Mouse (Mus musculus) embryonic facial prominence, embryonic 10.5 days (tissue): ENCODE results near the gene Prkce. TPM values are rescaled to one million over a fixed set of nuclear protein-coding genes. Genes with fewer than 3 reads are reported as not detected.

Experiments used
- DNase-seq: peaks from one replicate; pipeline ENCODE4 v3.0.0-alpha.2; 2017; ENCODE audit warnings: low spot score
- H3K27ac ChIP-seq: fragments of 300-500 bp; sonication (generic); replicated peaks from 2 replicates; pipeline ENCODE4 v1.5.1; 2016; ENCODE audit warnings: mild to moderate bottlenecking
- H3K27me3 ChIP-seq: fragments of 300-500 bp; sonication (generic); replicated peaks from 2 replicates; pipeline ENCODE4 v1.6.1; 2016; ENCODE audit warnings: low read depth, mild to moderate bottlenecking; ENCODE audit not compliant: poor library complexity, severe bottlenecking
- H3K36me3 ChIP-seq: fragments of 300-500 bp; sonication (generic); replicated peaks from 2 replicates; pipeline ENCODE4 v1.6.1; 2016; ENCODE audit warnings: mild to moderate bottlenecking, moderate library complexity
- H3K4me1 ChIP-seq: fragments of 300-500 bp; sonication (generic); 2 replicates; pipeline ENCODE4 v1.6.1; 2016
- H3K4me3 ChIP-seq: fragments of 300-500 bp; sonication (generic); 2 replicates; pipeline ENCODE4 v1.5.1; 2016; ENCODE audit warnings: mild to moderate bottlenecking, moderate library complexity
- H3K9me3 ChIP-seq: fragments of 300-500 bp; sonication (generic); 2 replicates; pipeline ENCODE4 v1.6.1; 2016; ENCODE audit warnings: mild to moderate bottlenecking
- WGBS: fragments of 180-500 bp; shearing (Covaris S2); methylation state at CpG from one replicate; pipeline ENCODE4 v1.1.7; 2016; 5-methylcytosine and 5-hydroxymethylcytosine counted together
- polyA plus RNA-seq: library from polyadenylated mRNA; unstranded; fragments of >200 nt; fragmentation: Nextera tagmentation; extraction: Ambion mirVana; gene quantifications from 2 replicates; pipeline ENCODE4 v1.2.1, GENCODE M21; 2016

Prkce gene
- polyA plus RNA-seq, 1 experiment from 2014 or later: 4.2 TPM

GRCm38 (mm10) chr17:86344032-86344431, 176.4 kb downstream of the Prkce start:
- Histone ChIP-seq H3K9me3 (no peaks in the 10 kb centered on the region), H3K4me3 (no peak overlapping the region), H3K36me3 (no peaks in the 10 kb centered on the region), H3K4me1 (peaks cover 25% of the 10 kb centered on the region), H3K27ac (no peak overlapping the region), H3K27me3 (no peaks in the 10 kb centered on the region)
- DNase-seq: no peak
- WGBS: 83% methylated on average over 8 of the region's 8 CpGs

- Histone ChIP-seq H3K27ac (no peak overlapping the region), H3K4me1 (peaks cover 28% of the 10 kb centered on the region), H3K36me3 (no peaks in the 10 kb centered on the region), H3K4me3 (no peak overlapping the region), H3K9me3 (no peaks in the 10 kb centered on the region), H3K27me3 (no peaks in the 10 kb centered on the region)
- WGBS: 77% methylated on average over 22 of the region's 22 CpGs
- DNase-seq: no peak
These were observed 177.8 kb downstream of the Prkce start for GRCm38 (mm10) chr17:86345234-86346005.

- Histone ChIP-seq H3K36me3 (no peaks in the 10 kb centered on the region), H3K9me3 (no peaks in the 10 kb centered on the region), H3K27me3 (no peaks in the 10 kb centered on the region), H3K27ac (no peak overlapping the region), H3K4me3 (no peak overlapping the region), H3K4me1 (peaks cover 39% of the 10 kb centered on the region)
- no peak for DNase-seq
- 89% methylated on average over 3 of the region's 3 CpGs for WGBS
These were observed 182.7 kb downstream of the Prkce start for GRCm38 (mm10) chr17:86350236-86350635.

GRCm38 (mm10) chr17:86350791-86351261, 183.2 kb downstream of the Prkce start:
- no peak for DNase-seq
- Histone ChIP-seq H3K27me3 (no peaks in the 10 kb centered on the region), H3K4me3 (no peak overlapping the region), H3K27ac (no peak overlapping the region), H3K36me3 (no peaks in the 10 kb centered on the region), H3K4me1 (peaks cover 36% of the 10 kb centered on the region), H3K9me3 (no peaks in the 10 kb centered on the region)
- WGBS: 80% methylated on average over 12 of the region's 12 CpGs

- Histone ChIP-seq H3K27ac (no peak overlapping the region), H3K4me3 (no peak overlapping the region), H3K9me3 (no peaks in the 10 kb centered on the region), H3K27me3 (no peaks in the 10 kb centered on the region), H3K4me1 (peaks cover 36% of the 10 kb centered on the region), H3K36me3 (no peaks in the 10 kb centered on the region)
- 81% methylated on average over 4 of the region's 4 CpGs for WGBS
- no peak for DNase-seq
These were observed 183.7 kb downstream of the Prkce start for GRCm38 (mm10) chr17:86351282-86351681.

GRCm38 (mm10) chr17:86352247-86353037, 184.9 kb downstream of the Prkce start:
- no peak for DNase-seq
- H3K4me3 ChIP-seq: no peak overlapping the region
- WGBS: 86% methylated on average over 12 of the region's 12 CpGs
- peaks cover 36% of the 10 kb centered on the region for H3K4me1 ChIP-seq
- no peaks in the 10 kb centered on the region for H3K9me3 ChIP-seq
- H3K36me3 ChIP-seq: no peaks in the 10 kb centered on the region
- no peaks in the 10 kb centered on the region for H3K27me3 ChIP-seq
- no peak overlapping the region for H3K27ac ChIP-seq

- Histone ChIP-seq H3K4me1 (peaks cover 47% of the 10 kb centered on the region), H3K27me3 (no peaks in the 10 kb centered on the region), H3K9me3 (no peaks in the 10 kb centered on the region), H3K4me3 (no peak overlapping the region), H3K36me3 (no peaks in the 10 kb centered on the region), H3K27ac (no peak overlapping the region)
- no peak for DNase-seq
- WGBS: 77% methylated on average over 4 of the region's 4 CpGs
These were observed 186.1 kb downstream of the Prkce start for GRCm38 (mm10) chr17:86353679-86354078.

GRCm38 (mm10) chr17:86354101-86354500, 186.5 kb downstream of the Prkce start:
- Histone ChIP-seq H3K36me3 (no peaks in the 10 kb centered on the region), H3K9me3 (no peaks in the 10 kb centered on the region), H3K4me1 (peaks cover 52% of the 10 kb centered on the region), H3K27ac (no peak overlapping the region), H3K27me3 (no peaks in the 10 kb centered on the region), H3K4me3 (no peak overlapping the region)
- no peak for DNase-seq
- 87% methylated on average over 4 of the region's 4 CpGs for WGBS

- Histone ChIP-seq H3K9me3 (no peaks in the 10 kb centered on the region), H3K4me3 (no peak overlapping the region), H3K36me3 (no peaks in the 10 kb centered on the region), H3K27me3 (no peaks in the 10 kb centered on the region), H3K27ac (no peak overlapping the region), H3K4me1 (peaks cover 53% of the 10 kb centered on the region)
- DNase-seq: no peak
- 92% methylated on average over 3 of the region's 3 CpGs for WGBS
These were observed 187.3 kb downstream of the Prkce start for GRCm38 (mm10) chr17:86354896-86355295.

GRCm38 (mm10) chr17:86355318-86355717, 187.7 kb downstream of the Prkce start:
- H3K27ac ChIP-seq: no peak overlapping the region
- no peaks in the 10 kb centered on the region for H3K27me3 ChIP-seq
- H3K4me1 ChIP-seq: peaks cover 51% of the 10 kb centered on the region
- 86% methylated on average over 2 of the region's 2 CpGs for WGBS
- H3K9me3 ChIP-seq: no peaks in the 10 kb centered on the region
- DNase-seq: no peak
- no peak overlapping the region for H3K4me3 ChIP-seq
- no peaks in the 10 kb centered on the region for H3K36me3 ChIP-seq

GRCm38 (mm10) chr17:86355772-86356451, 188.3 kb downstream of the Prkce start:
- no peaks in the 10 kb centered on the region for H3K9me3 ChIP-seq
- no peaks in the 10 kb centered on the region for H3K27me3 ChIP-seq
- H3K4me3 ChIP-seq: no peak overlapping the region
- H3K27ac ChIP-seq: peak overlapping the region; percentile 8; the same call in 1 of the 2 replicates
- no peak for DNase-seq
- 68% methylated on average over 7 of the region's 7 CpGs for WGBS
- H3K4me1 ChIP-seq: peaks cover 45% of the 10 kb centered on the region
- H3K36me3 ChIP-seq: no peaks in the 10 kb centered on the region

- H3K27ac ChIP-seq: 0 out of 2 replicates have a peak overlapping the region, but pooled peaks have one; percentile 30
- 38% methylated on average over 5 of the region's 5 CpGs for WGBS
- DNase-seq: peak; percentile 55
- H3K9me3 ChIP-seq: no peaks in the 10 kb centered on the region
- peaks cover 38% of the 10 kb centered on the region for H3K4me1 ChIP-seq
- no peaks in the 10 kb centered on the region for H3K27me3 ChIP-seq
- H3K36me3 ChIP-seq: no peaks in the 10 kb centered on the region
- no peak overlapping the region for H3K4me3 ChIP-seq
These were observed 190.8 kb downstream of the Prkce start for GRCm38 (mm10) chr17:86358388-86358787.
